Comparison of ENCODE assay signal across 13 mouse cellular contexts in genomic region chr11:36168921-36169537, GRCm38 (mm10).
DNase-seq lines count a peak whose midpoint lies in the region; ATAC-seq and TF ChIP-seq lines count a peak whose summit lies in the region.
"Had no signal": no experiment of that assay in that cellular context is flagged by ENCODE, and none has a peak within 500 bp of the region (broad histone marks: within the 10 kb centered on the region; RNA-seq: fewer than 3 reads in every experiment).

No protein-coding gene starts in this region.

- WGBS in hindbrain, postnatal 0 days, result 58% methylated on average over 6 of the region's 6 CpGs
- WGBS in hindbrain, embryonic 12.5 days, result 91% methylated on average over 6 of the region's 6 CpGs
- 94% methylated on average over 6 of the region's 6 CpGs for WGBS in midbrain, embryonic 14.5 days

- no peaks in the 10 kb centered on the region for H3K4me1 ChIP-seq in hindbrain, postnatal 0 days (ENCODE audit: insufficient read depth, low read length)
- no peaks in the 10 kb centered on the region for H3K4me1 ChIP-seq in hindbrain, embryonic 12.5 days
- H3K4me1 ChIP-seq in midbrain, embryonic 14.5 days (ENCODE audit: control insufficient read depth, insufficient read depth, low read length), result no peaks in the 10 kb centered on the region

- no peak overlapping the region for H3K9ac ChIP-seq in hindbrain, postnatal 0 days (replicated peaks; ENCODE audit: low read length)
- H3K9ac ChIP-seq in hindbrain, embryonic 12.5 days, result no peak overlapping the region
- H3K9ac ChIP-seq in midbrain, embryonic 14.5 days (replicated peaks; ENCODE audit: low read length), result no peak overlapping the region

- no peaks in the 10 kb centered on the region for H3K36me3 ChIP-seq in hindbrain, postnatal 0 days (ENCODE audit: insufficient read depth, low read length)
- 0 out of 2 replicates have a peak, but pooled peaks cover 8% of the 10 kb centered on the region for H3K36me3 ChIP-seq in hindbrain, embryonic 12.5 days
- peaks cover 12% of the 10 kb centered on the region; the same call in 1 of the 2 replicates for H3K36me3 ChIP-seq in midbrain, embryonic 14.5 days (ENCODE audit: control insufficient read depth, insufficient read depth, low read length)

- no peak overlapping the region for H3K27ac ChIP-seq in hindbrain, postnatal 0 days
- no peak overlapping the region for H3K27ac ChIP-seq in hindbrain, embryonic 12.5 days
- H3K27ac ChIP-seq in midbrain, embryonic 14.5 days (replicated peaks; ENCODE audit: low read depth, low read length), result no peak overlapping the region
- H3K27ac ChIP-seq: macrophage had no signal

- peak; percentile 29 to 56 for DNase-seq in cerebellum, postnatal 14 days
- DNase-seq in cerebellum, adult 9-11 months, result no peak
- DNase-seq in hindbrain, postnatal 0 days (ENCODE audit: low spot score), result peak; percentile 47
- DNase-seq in brain, embryonic 18.5 days (ENCODE audit: low read depth, low spot score), result peak; percentile 39
- DNase-seq in layer of hippocampus, adult 9-10 months (ENCODE audit: low spot score), result peak; percentile 48
- no peak for DNase-seq in midbrain, embryonic 14.5 days
- no peak for DNase-seq in testis, postnatal 10 days (ENCODE audit: low spot score)
- DNase-seq: adrenal gland, postnatal 10 days; gastrocnemius, postnatal 10 days had no signal

- H3K9me3 ChIP-seq in hindbrain, postnatal 0 days (ENCODE audit: low read length), result no peaks in the 10 kb centered on the region
- H3K9me3 ChIP-seq in hindbrain, embryonic 12.5 days (replicated peaks), result no peaks in the 10 kb centered on the region
- no peaks in the 10 kb centered on the region for H3K9me3 ChIP-seq in midbrain, embryonic 14.5 days (ENCODE audit: control insufficient read depth, low read length)

- TF ChIP-seq CTCF in hindbrain, postnatal 0 days (IDR thresholded peaks at IDR 0.05; ENCODE audit: low read depth), result no peak

- H3K27me3 ChIP-seq in hindbrain, postnatal 0 days (ENCODE audit: insufficient read depth, low read length), result no peaks in the 10 kb centered on the region
- no peaks in the 10 kb centered on the region for H3K27me3 ChIP-seq in hindbrain, embryonic 12.5 days
- no peaks in the 10 kb centered on the region for H3K27me3 ChIP-seq in midbrain, embryonic 14.5 days (ENCODE audit: control insufficient read depth, insufficient read depth, low read length)

- no peak overlapping the region for H3K4me2 ChIP-seq in hindbrain, postnatal 0 days (ENCODE audit: low read depth, low read length)
- H3K4me2 ChIP-seq in hindbrain, embryonic 12.5 days (replicated peaks), result no peak overlapping the region
- no peak overlapping the region for H3K4me2 ChIP-seq in midbrain, embryonic 14.5 days (ENCODE audit: low read length)

- ATAC-seq in hindbrain, postnatal 0 days, result 0 out of 2 replicates have a peak, but pooled peaks have one; percentile 45
- ATAC-seq in hindbrain, embryonic 12.5 days (ENCODE audit: low FRiP score), result no peak
- no peak for ATAC-seq in midbrain, embryonic 14.5 days (ENCODE audit: low FRiP score, low TSS enrichment)
- ATAC-seq: intestine, postnatal 0 days had no signal

- no peak overlapping the region for H3K4me3 ChIP-seq in hindbrain, postnatal 0 days (ENCODE audit: low read length)
- no peak overlapping the region for H3K4me3 ChIP-seq in hindbrain, embryonic 12.5 days
- H3K4me3 ChIP-seq in midbrain, embryonic 14.5 days (replicated peaks; ENCODE audit: low read depth, low read length), result no peak overlapping the region
- H3K4me3 ChIP-seq: erythroblast, embryonic 14.5 days had no signal

Comparison
In these comparisons a context has a peak if more than half of its experiments do, and no peak if none do; other contexts are left out.
1. DNase-seq: peak in cerebellum, postnatal 14 days (2 of 2), hindbrain, postnatal 0 days (single experiment), brain, embryonic 18.5 days (single experiment) and layer of hippocampus, adult 9-10 months (single experiment); none in cerebellum, adult 9-11 months (single experiment), midbrain, embryonic 14.5 days (single experiment) and testis, postnatal 10 days (single experiment).